Mouse (Mus musculus) forebrain, embryonic 15.5 days (tissue): ENCODE data around the gene BC052040. TPM values are rescaled to one million over a fixed set of nuclear protein-coding genes. Genes with fewer than 3 reads are reported as not detected.

ENCODE experiments used
- ATAC-seq: fragments of 200-750 bp; cut with Nextera tagmentation; replicated peaks from 2 replicates; pipeline ENCODE4 v1.8.0; 2017; ENCODE audit warnings: mild to moderate bottlenecking, moderate TSS enrichment, moderate library complexity
- H3K27ac ChIP-seq: fragments of 300-500 bp; sonication (generic); replicated peaks from 2 replicates; pipeline ENCODE4 v1.5.1; 2015; ENCODE audit warnings: mild to moderate bottlenecking, inconsistent platforms
- H3K27me3 ChIP-seq: fragments of 300-500 bp; sonication (generic); 2 replicates; pipeline ENCODE4 v1.6.1; 2015; ENCODE audit warnings: inconsistent platforms
- H3K36me3 ChIP-seq: fragments of 300-500 bp; sonication (generic); 2 replicates; pipeline ENCODE4 v1.6.1; 2015; ENCODE audit warnings: mild to moderate bottlenecking, inconsistent platforms
- H3K4me1 ChIP-seq: fragments of 300-500 bp; sonication (generic); 2 replicates; pipeline ENCODE4 v1.6.1; 2015; ENCODE audit warnings: inconsistent platforms
- H3K4me2 ChIP-seq: fragments of 300-500 bp; sonication (generic); replicated peaks from 2 replicates; pipeline ENCODE4 v1.6.1; 2015; ENCODE audit warnings: mild to moderate bottlenecking, inconsistent platforms
- H3K4me3 ChIP-seq: fragments of 300-500 bp; sonication (generic); 2 replicates; pipeline ENCODE4 v1.5.1; 2015; ENCODE audit warnings: mild to moderate bottlenecking, inconsistent platforms
- H3K9ac ChIP-seq: fragments of 300-500 bp; sonication (generic); replicated peaks from 2 replicates; pipeline ENCODE4 v1.6.1; 2015; ENCODE audit warnings: mild to moderate bottlenecking, inconsistent platforms
- H3K9me3 ChIP-seq: fragments of 300-500 bp; sonication (generic); 2 replicates; pipeline ENCODE4 v1.6.1; 2016; ENCODE audit warnings: inconsistent platforms
- WGBS: fragments of 180-500 bp; shearing (Covaris S2); methylation state at CpG from one replicate; pipeline ENCODE4 v1.1.7; 2015; ENCODE audit warnings: mixed read lengths; 5-methylcytosine and 5-hydroxymethylcytosine counted together
- polyA plus RNA-seq: library from polyadenylated mRNA; unstranded; fragments of >200 nt; fragmentation: Nextera tagmentation; extraction: Ambion mirVana; gene quantifications from 2 replicates; pipeline ENCODE4 v1.2.1, GENCODE M21; 2015

BC052040 gene
- polyA plus RNA-seq, 1 experiment from 2014 or later, result 16.3 TPM

GRCm38 (mm10) chr2:115747639-115748038 lies 166.1 kb downstream of the BC052040 start:
- Histone ChIP-seq H3K27ac (no peak overlapping the region), H3K9ac (no peak overlapping the region), H3K4me1 (peaks cover 13% of the 10 kb centered on the region; the same call in 1 of the 2 replicates), H3K4me3 (no peak overlapping the region), H3K27me3 (no peaks in the 10 kb centered on the region), H3K36me3 (no peaks in the 10 kb centered on the region), H3K9me3 (no peaks in the 10 kb centered on the region), H3K4me2 (no peak overlapping the region)
- ATAC-seq, result no peak
- 46% methylated on average over 3 of the region's 3 CpGs for WGBS

DNA sequence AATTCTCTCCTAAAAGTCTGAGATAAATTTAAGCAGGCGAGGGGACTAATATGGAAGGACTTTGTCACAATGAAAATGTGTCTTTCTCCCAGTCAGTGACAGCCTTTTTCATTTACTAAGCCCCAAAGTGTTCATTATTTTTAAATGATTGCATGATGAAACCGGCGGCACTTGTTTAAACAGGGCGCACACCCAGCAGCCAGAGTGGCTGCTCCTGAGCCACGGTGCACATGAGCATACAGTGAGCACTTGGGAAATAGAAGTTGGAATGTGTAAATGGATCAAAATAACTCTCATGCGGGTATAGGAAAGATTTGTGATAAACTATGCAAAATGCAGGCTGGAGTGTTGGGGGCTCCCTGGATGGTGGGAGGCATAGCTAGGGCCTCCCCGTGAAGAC lies 169.7 kb downstream of the BC052040 start:
- WGBS, result 50% methylated on average over 7 of the region's 7 CpGs
- Histone ChIP-seq H3K27me3 (no peaks in the 10 kb centered on the region), H3K4me3 (no peak overlapping the region), H3K9me3 (no peaks in the 10 kb centered on the region), H3K4me1 (peaks cover 13% of the 10 kb centered on the region; the same call in 1 of the 2 replicates), H3K9ac (no peak overlapping the region), H3K4me2 (no peak overlapping the region), H3K36me3 (no peaks in the 10 kb centered on the region), H3K27ac (no peak overlapping the region)
- ATAC-seq, result no peak

DNA sequence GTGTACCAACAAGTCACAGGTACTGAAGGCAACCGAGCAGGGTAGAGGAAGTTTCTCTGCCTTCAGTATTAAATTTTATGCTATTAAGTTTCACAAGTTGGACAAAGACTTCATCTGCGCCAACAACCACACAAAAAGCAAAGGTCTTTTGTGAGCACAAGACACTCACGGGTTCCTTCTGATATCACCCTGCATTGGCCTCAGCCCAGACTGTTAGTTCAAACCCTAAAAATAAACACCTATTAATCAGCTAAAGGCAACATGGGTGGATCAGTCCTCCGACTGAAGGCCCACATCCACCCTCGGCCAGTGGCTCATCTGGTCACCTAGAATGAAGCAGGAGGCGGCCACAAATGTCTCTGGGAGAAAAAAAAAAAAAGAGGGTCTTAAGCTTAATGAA lies 176.2 kb downstream of the BC052040 start:
- H3K27me3 ChIP-seq, result no peaks in the 10 kb centered on the region
- no peak for ATAC-seq
- H3K4me2 ChIP-seq, result no peak overlapping the region
- no peaks in the 10 kb centered on the region for H3K9me3 ChIP-seq
- H3K27ac ChIP-seq, result no peak overlapping the region
- no peaks in the 10 kb centered on the region for H3K36me3 ChIP-seq
- no peak overlapping the region for H3K4me3 ChIP-seq
- WGBS, result 71% methylated on average over 6 of the region's 6 CpGs
- H3K9ac ChIP-seq, result no peak overlapping the region
- H3K4me1 ChIP-seq, result no peaks in the 10 kb centered on the region

DNA sequence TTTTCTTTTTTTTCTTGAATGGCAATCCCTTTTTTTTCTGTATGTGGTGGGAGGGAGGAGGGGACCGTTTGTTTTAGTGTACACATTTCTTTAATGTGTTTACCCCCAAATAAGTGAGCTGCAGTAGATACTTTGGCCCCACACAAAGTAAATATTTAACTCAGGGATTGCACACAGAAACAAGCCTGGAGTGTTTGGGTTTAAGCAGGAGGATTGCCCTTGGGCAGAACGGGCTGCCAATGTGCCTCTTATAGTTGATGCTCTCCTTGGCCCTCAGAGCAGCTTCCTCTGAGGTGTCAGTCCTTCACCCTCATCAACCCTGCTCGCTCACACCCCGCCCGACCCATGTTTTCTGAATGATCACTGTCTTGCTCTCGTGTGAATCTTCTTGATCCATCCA lies 177.0 kb downstream of the BC052040 start:
- ATAC-seq, result no peak

GRCm38 (mm10) chr2:115764595-115765305 lies 183.2 kb downstream of the BC052040 start:
- no peak overlapping the region for H3K4me3 ChIP-seq
- H3K4me1 ChIP-seq, result no peaks in the 10 kb centered on the region
- H3K27me3 ChIP-seq, result no peaks in the 10 kb centered on the region
- no peak overlapping the region for H3K9ac ChIP-seq
- H3K27ac ChIP-seq, result no peak overlapping the region
- no peak for ATAC-seq
- 92% methylated on average over 8 of the region's 8 CpGs for WGBS
- H3K36me3 ChIP-seq, result no peaks in the 10 kb centered on the region
- H3K4me2 ChIP-seq, result no peak overlapping the region
- no peaks in the 10 kb centered on the region for H3K9me3 ChIP-seq

More for the DNA sequence above, 177.0 kb downstream of the BC052040 start:
- Histone ChIP-seq H3K36me3 (no peaks in the 10 kb centered on the region), H3K4me2 (no peak overlapping the region), H3K9ac (no peak overlapping the region), H3K4me3 (no peak overlapping the region), H3K27ac (no peak overlapping the region), H3K4me1 (no peaks in the 10 kb centered on the region), H3K9me3 (no peaks in the 10 kb centered on the region), H3K27me3 (no peaks in the 10 kb centered on the region)
- 85% methylated on average over 6 of the region's 6 CpGs for WGBS

- Histone ChIP-seq H3K4me1 (no peaks in the 10 kb centered on the region), H3K9me3 (no peaks in the 10 kb centered on the region), H3K4me2 (no peak overlapping the region), H3K27ac (no peak overlapping the region), H3K9ac (no peak overlapping the region), H3K4me3 (no peak overlapping the region), H3K27me3 (no peaks in the 10 kb centered on the region), H3K36me3 (no peaks in the 10 kb centered on the region)
- ATAC-seq, result no peak
- WGBS, result 78% methylated on average over 10 of the region's 10 CpGs
Measured at GRCm38 (mm10) chr2:115769597-115770305, 188.2 kb downstream of the BC052040 start.

DNA sequence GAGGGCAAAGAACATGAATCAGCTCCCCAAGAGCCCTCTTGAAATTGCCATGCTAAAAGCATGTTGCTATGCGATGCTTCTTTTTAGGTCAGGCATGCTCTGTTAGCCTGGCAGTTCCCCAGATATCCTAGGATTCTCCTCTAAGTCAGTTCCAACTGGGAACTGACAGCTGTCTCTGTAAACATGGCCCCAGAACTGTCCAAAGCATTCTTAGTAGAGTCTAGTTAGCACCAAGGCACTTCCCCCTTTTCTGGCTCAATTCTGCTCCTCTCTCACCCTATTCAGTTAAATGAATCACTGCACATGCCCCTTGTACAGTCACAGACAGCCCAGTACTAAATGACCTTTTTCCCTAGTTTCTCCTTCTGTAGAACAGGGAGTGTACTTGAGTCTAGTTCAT lies 191.2 kb downstream of the BC052040 start:
- ATAC-seq, result no peak
- no peaks in the 10 kb centered on the region for H3K36me3 ChIP-seq
- H3K4me2 ChIP-seq, result no peak overlapping the region
- WGBS, result 84% methylated on average over 1 of the region's 1 CpGs
- H3K27ac ChIP-seq, result no peak overlapping the region
- H3K9ac ChIP-seq, result no peak overlapping the region
- no peaks in the 10 kb centered on the region for H3K27me3 ChIP-seq
- no peak overlapping the region for H3K4me3 ChIP-seq
- no peaks in the 10 kb centered on the region for H3K9me3 ChIP-seq
- H3K4me1 ChIP-seq, result no peaks in the 10 kb centered on the region

GRCm38 (mm10) chr2:115774153-115774908 lies 192.8 kb downstream of the BC052040 start:
- WGBS, result 79% methylated on average over 5 of the region's 5 CpGs
- no peak for ATAC-seq

GRCm38 (mm10) chr2:115775488-115776217 lies 194.1 kb downstream of the BC052040 start:
- no peak overlapping the region for H3K4me2 ChIP-seq
- H3K9ac ChIP-seq, result no peak overlapping the region
- no peak for ATAC-seq
- no peaks in the 10 kb centered on the region for H3K36me3 ChIP-seq
- no peak overlapping the region for H3K4me3 ChIP-seq
- H3K9me3 ChIP-seq, result no peaks in the 10 kb centered on the region
- 85% methylated on average over 8 of the region's 8 CpGs for WGBS
- H3K27ac ChIP-seq, result no peak overlapping the region
- H3K4me1 ChIP-seq, result no peaks in the 10 kb centered on the region
- H3K27me3 ChIP-seq, result no peaks in the 10 kb centered on the region

More at GRCm38 (mm10) chr2:115774153-115774908, 192.8 kb downstream of the BC052040 start:
- H3K36me3 ChIP-seq, result no peaks in the 10 kb centered on the region
- H3K27ac ChIP-seq, result no peak overlapping the region
- no peak overlapping the region for H3K4me3 ChIP-seq
- no peak overlapping the region for H3K9ac ChIP-seq
- no peaks in the 10 kb centered on the region for H3K4me1 ChIP-seq
- H3K27me3 ChIP-seq, result no peaks in the 10 kb centered on the region
- no peak overlapping the region for H3K4me2 ChIP-seq
- H3K9me3 ChIP-seq, result no peaks in the 10 kb centered on the region

DNA sequence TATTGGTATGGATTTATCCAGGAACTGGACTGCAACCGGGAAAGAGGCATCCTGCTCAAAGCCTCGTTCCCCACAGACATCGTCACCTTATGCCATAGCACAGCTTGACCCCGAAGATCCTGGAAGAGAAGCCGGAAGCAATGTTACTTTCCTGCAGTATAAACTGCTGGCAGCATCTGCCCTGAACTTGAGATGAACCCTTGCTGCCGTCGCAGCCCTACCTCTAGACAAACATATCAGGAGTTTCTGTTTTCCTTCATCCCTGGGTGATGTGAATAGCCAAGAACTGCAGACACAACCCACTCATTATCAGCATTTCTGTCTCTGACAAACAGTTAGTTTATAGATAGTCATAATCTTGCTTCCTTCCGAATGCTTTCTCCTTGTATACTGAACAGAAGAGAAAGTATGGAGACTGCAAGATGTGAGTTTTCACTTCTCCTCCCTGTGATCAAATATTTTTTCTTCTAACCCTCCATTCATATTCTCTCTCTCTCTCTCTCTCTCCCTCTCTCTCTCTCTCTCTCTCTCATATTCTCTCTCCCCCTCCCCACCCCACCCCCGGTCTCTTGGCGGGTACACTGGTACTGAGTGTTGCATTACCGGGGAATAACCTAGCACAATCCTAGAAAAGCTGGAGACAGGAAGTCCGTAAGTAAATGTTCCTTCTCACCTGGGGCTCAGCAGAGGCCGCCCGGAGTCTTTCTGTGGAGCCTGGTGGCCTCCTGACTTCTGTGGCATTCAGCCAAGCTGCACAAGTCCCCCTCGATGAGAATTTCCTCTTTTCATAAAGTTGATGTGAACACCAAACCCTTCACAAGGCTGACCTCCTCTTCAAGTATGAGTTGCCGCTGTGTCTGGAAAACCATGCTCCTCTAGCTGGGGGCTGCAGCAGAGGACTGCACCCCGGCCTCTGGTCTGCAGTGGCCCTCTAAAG lies 195.7 kb downstream of the BC052040 start:
- WGBS, result 86% methylated on average over 17 of the region's 17 CpGs
- Histone ChIP-seq H3K9ac (no peak overlapping the region), H3K4me3 (no peak overlapping the region), H3K27me3 (no peaks in the 10 kb centered on the region), H3K4me2 (no peak overlapping the region), H3K27ac (no peak overlapping the region), H3K36me3 (no peaks in the 10 kb centered on the region), H3K9me3 (no peaks in the 10 kb centered on the region), H3K4me1 (no peaks in the 10 kb centered on the region)
- ATAC-seq, result no peak

- H3K4me3 ChIP-seq, result no peak overlapping the region
- 85% methylated on average over 5 of the region's 5 CpGs for WGBS
- no peak for ATAC-seq
- no peak overlapping the region for H3K4me2 ChIP-seq
- H3K4me1 ChIP-seq, result no peaks in the 10 kb centered on the region
- H3K27me3 ChIP-seq, result no peaks in the 10 kb centered on the region
- H3K36me3 ChIP-seq, result no peaks in the 10 kb centered on the region
- H3K9ac ChIP-seq, result no peak overlapping the region
- H3K9me3 ChIP-seq, result no peaks in the 10 kb centered on the region
- no peak overlapping the region for H3K27ac ChIP-seq
Measured at GRCm38 (mm10) chr2:115780546-115781011, 199.1 kb downstream of the BC052040 start.
